Mouse (Mus musculus) embryo, embryonic 10 days (tissue): ENCODE measurements at regions not wholly inside any gene's neighbourhood (a gene's known extent, or its start where the extent isn't known, plus 50 kb on each side); places are given as distances from the start of the nearest gene placed in this dataset.

Source experiments
- DNase-seq: peaks from one replicate; pipeline ENCODE4 v3.0.0-alpha.2; 2015; ENCODE audit warnings: low spot score

DNA sequence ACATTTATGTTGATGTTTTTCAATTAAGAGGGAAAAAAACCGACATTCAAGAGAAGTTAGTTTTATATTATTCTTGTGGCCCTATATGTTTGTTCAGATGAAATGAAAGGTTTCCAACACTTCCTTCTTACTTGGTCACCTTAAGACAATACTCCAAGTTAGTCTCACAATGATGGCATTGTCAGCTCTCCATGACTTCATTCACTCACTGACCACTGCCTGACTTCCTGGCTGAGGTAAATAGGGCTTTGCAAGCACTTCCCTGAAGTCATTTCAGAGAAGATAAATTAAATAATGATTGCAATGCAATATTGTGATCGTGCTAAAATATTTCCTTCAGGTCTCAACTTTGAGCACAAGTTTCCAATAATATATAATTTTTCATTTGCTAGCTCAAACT, 197.9 kb upstream of the Cep162 start:
- no peak for DNase-seq

GRCm38 (mm10) chr9:87452571-87452970, 197.2 kb upstream of the Cep162 start:
- DNase-seq: no peak

DNA sequence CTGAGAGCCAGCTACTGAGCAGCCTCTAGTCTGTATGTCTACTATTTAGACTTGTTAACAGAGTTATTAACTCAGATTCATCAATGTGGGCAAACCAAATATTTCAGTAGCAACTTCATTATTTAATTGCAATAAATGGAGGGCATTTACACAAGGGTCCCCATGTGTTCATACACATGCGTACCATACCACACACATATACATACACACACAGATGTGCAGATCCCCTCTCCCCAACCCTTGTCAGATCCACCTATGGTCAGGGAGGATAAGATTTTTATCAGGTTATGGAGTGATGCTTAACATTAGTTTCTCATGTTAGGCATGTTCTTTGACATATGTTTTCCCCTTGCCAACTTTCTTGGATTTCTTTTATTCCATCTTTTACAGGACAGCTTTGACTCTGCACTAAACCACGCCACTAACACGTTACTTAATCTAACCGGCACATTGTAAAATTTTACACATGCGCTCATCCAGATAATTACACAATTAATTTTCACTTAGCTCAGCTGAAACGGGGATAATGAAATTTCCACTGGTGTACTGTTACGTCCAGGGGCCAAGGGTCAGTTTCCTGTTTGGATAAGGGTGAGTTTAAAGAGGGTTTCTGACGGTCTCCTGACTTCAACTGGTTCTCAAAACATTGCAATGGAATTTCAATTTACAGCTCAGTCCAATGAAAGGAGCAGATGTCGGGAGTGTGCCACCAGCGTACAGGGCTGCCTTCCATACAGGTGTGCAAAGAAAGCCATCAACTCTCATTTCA, 188.3 kb upstream of the Cep162 start:
- DNase-seq: peak; percentile 73

GRCm38 (mm10) chr9:87432072-87432471, 176.7 kb upstream of the Cep162 start:
- no peak for DNase-seq

DNA sequence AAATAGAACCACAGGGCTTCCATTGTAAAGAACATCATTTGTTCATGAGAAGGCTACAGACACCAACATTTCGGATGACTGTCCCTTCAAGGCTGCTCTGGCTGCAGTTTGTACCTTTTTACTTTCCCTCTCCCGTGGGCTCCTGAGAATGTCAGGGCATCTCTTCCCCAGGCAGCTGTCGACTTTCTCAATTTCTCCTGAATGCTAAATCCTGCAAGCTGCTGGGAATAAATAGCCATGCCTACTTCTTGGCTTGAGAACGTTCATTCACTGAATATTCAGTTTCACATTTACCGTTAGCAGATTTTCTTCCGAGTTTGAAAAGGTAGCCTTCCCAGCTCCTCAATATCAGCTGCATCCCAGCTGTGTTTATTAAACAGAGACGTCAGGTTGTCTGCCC, 176.2 kb upstream of the Cep162 start:
- no peak for DNase-seq

DNA sequence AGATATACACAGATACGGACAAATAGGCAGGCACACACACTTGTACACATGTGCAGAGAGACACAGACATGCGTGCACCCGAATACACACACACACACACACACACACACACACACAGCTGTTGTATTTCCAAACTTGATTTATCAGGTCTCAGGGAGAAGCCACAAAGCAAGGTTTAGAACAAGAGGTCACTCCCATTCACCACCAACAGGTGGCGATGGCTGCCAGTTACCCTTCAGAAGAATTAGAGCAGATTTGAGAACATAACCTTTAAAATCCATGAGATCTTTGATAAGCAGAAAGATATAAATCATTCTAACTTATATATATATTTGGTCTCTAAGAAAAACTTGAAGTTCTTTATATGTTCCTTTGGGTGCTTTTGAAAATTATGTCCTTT, 169.9 kb upstream of the Cep162 start:
- peak; percentile 79 for DNase-seq

DNA sequence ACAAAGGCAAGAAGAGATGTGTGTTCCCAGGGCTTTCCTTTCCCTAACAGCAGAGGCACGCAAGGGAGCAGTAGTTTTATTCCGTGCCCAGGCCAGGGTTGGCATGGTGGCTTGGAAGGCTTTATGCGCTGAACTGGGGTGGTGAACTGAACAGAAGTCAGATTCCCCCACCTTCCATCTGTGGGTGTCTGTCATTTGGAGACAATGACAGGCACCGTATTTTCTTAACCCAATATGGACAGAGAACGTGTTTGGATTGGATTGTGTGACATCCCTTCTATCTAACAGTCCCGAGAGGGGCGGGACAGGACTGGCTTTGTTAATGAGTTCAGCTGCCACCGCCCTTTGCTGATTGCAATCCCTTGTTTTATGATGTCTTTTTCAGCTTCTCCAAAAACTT, 165.8 kb upstream of the Cep162 start:
- no peak for DNase-seq

- peak; percentile 78 for DNase-seq
Measured at GRCm38 (mm10) chr9:87419376-87419775, 164.0 kb upstream of the Cep162 start.

GRCm38 (mm10) chr9:87412894-87413293, 157.6 kb upstream of the Cep162 start:
- no peak for DNase-seq

GRCm38 (mm10) chr9:87411044-87411443, 155.7 kb upstream of the Cep162 start:
- no peak for DNase-seq

DNA sequence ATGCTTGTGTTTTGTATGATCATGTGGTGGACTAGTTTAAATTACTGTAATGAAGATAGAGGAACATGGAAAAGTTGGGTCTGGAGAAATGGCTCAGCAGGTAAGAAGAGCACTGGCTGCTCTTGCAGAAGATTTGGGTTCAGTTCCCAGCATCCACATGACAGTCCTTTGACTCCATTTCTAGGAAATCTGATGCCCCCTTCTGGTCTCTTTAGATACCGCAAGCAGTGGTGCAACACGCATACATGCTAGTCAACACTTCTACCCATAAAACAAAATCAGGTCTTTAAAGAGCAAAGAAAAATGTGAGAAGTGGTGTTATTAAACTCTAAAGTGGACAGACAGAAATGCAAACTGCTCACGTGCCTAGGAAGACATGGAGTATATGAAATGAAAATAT, 154.4 kb upstream of the Cep162 start:
- no peak for DNase-seq

GRCm38 (mm10) chr9:87408805-87409204, 153.5 kb upstream of the Cep162 start:
- DNase-seq: no peak

- DNase-seq: no peak
Measured at GRCm38 (mm10) chr9:87406476-87406875, 151.1 kb upstream of the Cep162 start.

DNA sequence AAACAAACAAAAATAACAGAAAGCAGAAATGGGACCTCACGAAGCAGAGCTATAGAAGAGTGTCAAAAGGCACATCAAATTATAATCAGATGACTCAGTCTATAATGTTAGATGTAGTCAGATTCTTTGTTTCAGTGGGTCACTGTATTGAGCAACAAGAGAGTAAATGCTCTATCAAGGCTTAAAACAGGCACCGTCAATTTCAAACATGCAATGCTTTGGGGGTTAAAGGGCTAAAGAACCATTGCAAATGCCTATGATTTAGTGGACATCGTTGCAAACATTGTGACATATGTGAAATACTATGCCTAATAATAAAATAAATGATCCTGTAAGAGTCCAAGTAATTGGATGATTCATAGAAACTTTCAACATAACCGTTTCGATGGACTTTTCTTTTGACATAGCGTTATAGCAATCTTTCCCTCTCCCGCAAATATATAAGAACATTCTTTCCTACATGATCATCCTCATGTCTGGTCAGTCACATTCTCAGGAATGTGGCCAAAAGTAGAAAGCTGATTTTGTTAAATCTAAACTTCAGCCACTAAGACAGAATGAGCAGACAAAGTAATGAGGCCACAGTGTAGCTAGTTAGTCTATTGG, 149.9 kb upstream of the Cep162 start:
- DNase-seq: no peak

- no peak for DNase-seq
Measured at GRCm38 (mm10) chr9:87402010-87402409, 146.7 kb upstream of the Cep162 start.

GRCm38 (mm10) chr9:87387516-87387915, 132.2 kb upstream of the Cep162 start:
- no peak for DNase-seq

GRCm38 (mm10) chr9:87383513-87383912, 128.2 kb upstream of the Cep162 start:
- DNase-seq: no peak

DNA sequence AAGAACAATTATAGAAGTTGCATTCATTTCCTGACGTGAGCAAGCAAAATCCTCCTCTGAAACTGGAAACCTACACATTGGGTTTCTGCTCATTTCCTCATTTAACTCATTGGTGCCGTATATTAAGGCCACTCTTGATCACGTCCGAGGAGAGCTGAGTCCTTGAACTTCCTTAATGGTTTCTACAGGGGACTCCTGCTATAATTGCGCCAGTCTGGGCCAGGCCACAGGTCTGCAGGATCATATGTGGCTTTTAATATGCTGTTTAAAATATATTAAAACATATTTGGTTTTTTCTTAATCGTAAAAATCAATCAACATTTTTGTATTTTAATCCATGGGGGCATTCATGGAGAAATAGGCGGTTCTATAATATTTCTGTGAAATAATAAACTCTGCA, 122.6 kb upstream of the Cep162 start:
- no peak for DNase-seq

GRCm38 (mm10) chr9:87376731-87377310, 121.5 kb upstream of the Cep162 start:
- DNase-seq: no peak

GRCm38 (mm10) chr9:87372251-87372905, 117.0 kb upstream of the Cep162 start:
- no peak for DNase-seq

GRCm38 (mm10) chr9:87369059-87369458, 113.7 kb upstream of the Cep162 start:
- peak; percentile 68 for DNase-seq

DNA sequence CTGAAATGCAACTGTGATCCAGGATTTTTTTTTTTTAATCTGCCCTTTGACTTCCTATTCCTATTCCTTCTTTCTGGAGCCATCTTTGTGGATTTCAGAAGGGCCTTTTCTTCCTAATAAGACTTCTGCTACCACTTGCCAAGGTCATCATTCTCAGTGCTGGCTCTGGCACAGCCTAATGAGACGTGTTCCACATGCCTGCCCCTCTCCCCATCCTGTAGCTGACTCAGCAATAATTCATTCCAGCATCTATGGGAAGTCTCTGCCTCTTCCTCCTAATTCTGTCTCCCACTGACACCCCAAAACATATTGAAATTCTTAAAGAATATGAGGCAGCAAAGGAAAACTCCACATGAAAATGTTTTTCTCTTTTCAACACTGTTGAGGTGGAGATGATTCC, 91.7 kb upstream of the Cep162 start:
- DNase-seq: no peak

DNA sequence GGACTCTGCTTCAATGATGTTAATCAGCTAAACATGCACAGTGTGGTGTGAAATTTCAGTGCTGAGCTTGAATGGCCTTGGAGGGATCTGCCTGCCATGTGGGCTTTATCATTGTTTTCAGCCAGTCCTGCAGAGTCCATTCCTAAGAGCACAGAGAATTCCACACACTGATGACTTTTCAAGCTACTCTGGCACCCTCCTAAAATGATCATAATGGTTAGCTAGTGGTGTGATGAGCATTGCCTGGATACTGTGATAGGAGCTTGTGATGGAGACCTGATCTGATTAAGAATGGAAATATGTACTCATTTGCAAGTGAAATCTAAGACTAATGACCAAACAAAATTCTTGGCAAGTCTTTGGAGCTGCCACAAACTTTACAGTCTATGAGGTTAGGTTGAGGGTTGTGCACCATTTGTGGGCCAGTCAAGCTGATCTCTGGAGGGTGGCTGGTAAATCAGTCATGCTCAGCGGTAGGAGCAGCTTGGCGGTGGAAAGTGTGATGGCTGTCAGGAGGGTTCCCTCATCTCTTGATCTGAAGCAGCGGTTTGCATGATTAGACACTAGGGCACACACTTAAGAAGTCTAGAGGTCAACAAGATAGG, 91.0 kb upstream of the Cep162 start:
- DNase-seq: no peak
